Mouse (Mus musculus): ENCODE measurements around the gene Basp1.

GRCm38 (mm10) chr15:25330946-25331345, 82.6 kb downstream of the Basp1 start:
- TF ChIP-seq CTCF (IDR thresholded peaks at IDR 0.05; ENCODE audit: control insufficient read depth, insufficient read depth, insufficient read length) (no peak), FOSL1 (IDR thresholded peaks at IDR 0.05; ENCODE audit: insufficient read depth, low read length, poor library complexity, severe bottlenecking) (no peak)
